Mouse (Mus musculus): ENCODE results near the gene Rin2.

GRCm38 (mm10) chr2:145761436-145761835 lies 86.4 kb downstream of the Rin2 start:
- TF ChIP-seq CTCF (IDR thresholded peaks at IDR 0.05; ENCODE audit: control insufficient read depth, insufficient read depth, low read length) (no peak), POLR2A (IDR thresholded peaks at IDR 0.05; ENCODE audit: borderline replicate concordance, control insufficient read depth, low read depth, low read length) (no peak)
